Mouse (Mus musculus) embryonic facial prominence, embryonic 12.5 days (tissue): ENCODE measurements around the gene Rtn4rl1. TPM values are rescaled to one million over a fixed set of nuclear protein-coding genes. Genes with fewer than 3 reads are reported as not detected.
"Not testable (repeated sequence)": the region's sequence is repeated elsewhere in the genome, so short reads cannot be mapped to it uniquely, and the experiment has no call there.

Experiments
- ATAC-seq: fragments of 200-750 bp; cut with Nextera tagmentation; 2 replicates; pipeline ENCODE4 v1.8.0; 2017; ENCODE audit not compliant: insufficient number of reproducible peaks, insufficient read depth, low FRiP score, low TSS enrichment
- H3K27ac ChIP-seq: fragments of 300-500 bp; sonication (generic); 2 replicates; pipeline ENCODE4 v1.5.1; 2016; ENCODE audit warnings: mild to moderate bottlenecking
- H3K27me3 ChIP-seq: fragments of 300-500 bp; sonication (generic); 2 replicates; pipeline ENCODE4 v1.6.1; 2016; ENCODE audit warnings: mild to moderate bottlenecking, moderate library complexity
- H3K36me3 ChIP-seq: fragments of 300-500 bp; sonication (generic); 2 replicates; pipeline ENCODE4 v1.6.1; 2016; ENCODE audit warnings: mild to moderate bottlenecking
- H3K4me1 ChIP-seq: fragments of 300-500 bp; sonication (generic); 2 replicates; pipeline ENCODE4 v1.6.1; 2016
- H3K4me2 ChIP-seq: fragments of 300-500 bp; sonication (generic); replicated peaks from 2 replicates; pipeline ENCODE4 v1.6.1; 2016; ENCODE audit warnings: mild to moderate bottlenecking, moderate library complexity
- H3K4me3 ChIP-seq: fragments of 300-500 bp; sonication (generic); 2 replicates; pipeline ENCODE4 v1.5.1; 2016; ENCODE audit warnings: mild to moderate bottlenecking
- H3K9ac ChIP-seq: fragments of 300-500 bp; sonication (generic); 2 replicates; pipeline ENCODE4 v1.6.1; 2016; ENCODE audit warnings: mild to moderate bottlenecking, moderate library complexity
- H3K9me3 ChIP-seq: fragments of 300-500 bp; sonication (generic); 2 replicates; pipeline ENCODE4 v1.6.1; 2016; ENCODE audit warnings: mild to moderate bottlenecking, moderate library complexity
- WGBS: fragments of 180-500 bp; shearing (Covaris S2); methylation state at CpG from one replicate; pipeline ENCODE4 v1.1.7; 2016; 5-methylcytosine and 5-hydroxymethylcytosine counted together
- polyA plus RNA-seq: library from polyadenylated mRNA; unstranded; fragments of >200 nt; fragmentation: Nextera tagmentation; extraction: Ambion mirVana; gene quantifications from 2 replicates; pipeline ENCODE4 v1.2.1, GENCODE M21; 2016

Gene Rtn4rl1
- polyA plus RNA-seq, 1 experiment from 2014 or later = 5.1 TPM

- peaks cover 41% of the 10 kb centered on the region for H3K4me1 ChIP-seq
These were observed 90.2 kb downstream of the Rtn4rl1 start for GRCm38 (mm10) chr11:75283784-75284183.

GRCm38 (mm10) chr11:75285893-75286467 lies 92.4 kb downstream of the Rtn4rl1 start:
- Histone ChIP-seq H3K4me2 (no peak overlapping the region), H3K36me3 (no peaks in the 10 kb centered on the region), H3K27ac (no peak overlapping the region), H3K9me3 (no peaks in the 10 kb centered on the region), H3K4me1 (peaks cover 20% of the 10 kb centered on the region), H3K27me3 (peaks cover 33% of the 10 kb centered on the region), H3K4me3 (no peak overlapping the region), H3K9ac (no peak overlapping the region)
- 36% methylated on average over 4 of the region's 4 CpGs for WGBS
- ATAC-seq = no peak

More at GRCm38 (mm10) chr11:75283784-75284183, 90.2 kb downstream of the Rtn4rl1 start:
- peaks cover 45% of the 10 kb centered on the region for H3K27me3 ChIP-seq
- H3K9me3 ChIP-seq, H3K36me3 ChIP-seq, H3K9ac ChIP-seq, H3K27ac ChIP-seq, H3K4me2 ChIP-seq, H3K4me3 ChIP-seq, ATAC-seq: not testable (repeated sequence)
- WGBS = 72% methylated on average over 3 of the region's 3 CpGs

GRCm38 (mm10) chr11:75286868-75287267 lies 93.3 kb downstream of the Rtn4rl1 start:
- Histone ChIP-seq H3K9me3 (no peaks in the 10 kb centered on the region), H3K4me2 (no peak overlapping the region), H3K4me3 (no peak overlapping the region), H3K27me3 (peaks cover 33% of the 10 kb centered on the region), H3K4me1 (peaks cover 20% of the 10 kb centered on the region), H3K27ac (no peak overlapping the region), H3K36me3 (no peaks in the 10 kb centered on the region), H3K9ac (no peak overlapping the region)
- no peak for ATAC-seq
- WGBS = 88% methylated on average over 4 of the region's 4 CpGs

- Histone ChIP-seq H3K27ac (no peak overlapping the region), H3K9ac (no peak overlapping the region), H3K4me3 (no peak overlapping the region), H3K36me3 (no peaks in the 10 kb centered on the region), H3K4me2 (no peak overlapping the region), H3K4me1 (peaks cover 9% of the 10 kb centered on the region), H3K9me3 (no peaks in the 10 kb centered on the region), H3K27me3 (peaks cover 33% of the 10 kb centered on the region)
- 60% methylated on average over 10 of the region's 10 CpGs for WGBS
- ATAC-seq = no peak; the same call in 1 of the 2 replicates
These were observed 94.4 kb downstream of the Rtn4rl1 start for GRCm38 (mm10) chr11:75287940-75288339.

GRCm38 (mm10) chr11:75288517-75288916 lies 94.9 kb downstream of the Rtn4rl1 start:
- Histone ChIP-seq H3K9ac (no peak overlapping the region), H3K9me3 (no peaks in the 10 kb centered on the region), H3K27me3 (peaks cover 33% of the 10 kb centered on the region), H3K4me2 (no peak overlapping the region), H3K4me1 (peaks cover 9% of the 10 kb centered on the region; the same call in 1 of the 2 replicates), H3K4me3 (no peak overlapping the region), H3K27ac (no peak overlapping the region), H3K36me3 (no peaks in the 10 kb centered on the region)
- 86% methylated on average over 8 of the region's 8 CpGs for WGBS
- ATAC-seq = no peak

GRCm38 (mm10) chr11:75289120-75289519 lies 95.5 kb downstream of the Rtn4rl1 start:
- no peak for ATAC-seq
- no peak overlapping the region for H3K9ac ChIP-seq
- WGBS = 61% methylated on average over 2 of the region's 2 CpGs
- no peak overlapping the region for H3K27ac ChIP-seq
- no peaks in the 10 kb centered on the region for H3K9me3 ChIP-seq
- H3K4me2 ChIP-seq = no peak overlapping the region
- no peak overlapping the region for H3K4me3 ChIP-seq
- H3K27me3 ChIP-seq = peaks cover 35% of the 10 kb centered on the region
- no peaks in the 10 kb centered on the region for H3K36me3 ChIP-seq
- H3K4me1 ChIP-seq = peaks cover 9% of the 10 kb centered on the region; the same call in 1 of the 2 replicates

- H3K27ac ChIP-seq = no peak overlapping the region
- 17% methylated on average over 6 of the region's 6 CpGs for WGBS
- peaks cover 9% of the 10 kb centered on the region; the same call in 1 of the 2 replicates for H3K4me1 ChIP-seq
- no peak overlapping the region for H3K4me3 ChIP-seq
- no peak overlapping the region for H3K9ac ChIP-seq
- H3K36me3 ChIP-seq = no peaks in the 10 kb centered on the region
- peaks cover 31% of the 10 kb centered on the region for H3K27me3 ChIP-seq
- no peak; the same call in 1 of the 2 replicates for ATAC-seq
- no peaks in the 10 kb centered on the region for H3K9me3 ChIP-seq
- H3K4me2 ChIP-seq = peak overlapping the region; percentile 29; the same call in 1 of the 2 replicates
These were observed 97.1 kb downstream of the Rtn4rl1 start for GRCm38 (mm10) chr11:75290566-75291271.

- Histone ChIP-seq H3K27ac (no peak overlapping the region), H3K4me1 (peaks cover 9% of the 10 kb centered on the region; the same call in 1 of the 2 replicates), H3K4me2 (peak overlapping the region; percentile 29; the same call in 1 of the 2 replicates), H3K27me3 (peaks cover 31% of the 10 kb centered on the region), H3K36me3 (no peaks in the 10 kb centered on the region), H3K9me3 (no peaks in the 10 kb centered on the region), H3K4me3 (no peak overlapping the region), H3K9ac (no peak overlapping the region)
- no peak for ATAC-seq
- 21% methylated on average over 25 of the region's 25 CpGs for WGBS
These were observed 98.0 kb downstream of the Rtn4rl1 start for GRCm38 (mm10) chr11:75291389-75292215.

- Histone ChIP-seq H3K27me3 (peaks cover 31% of the 10 kb centered on the region), H3K36me3 (no peaks in the 10 kb centered on the region), H3K4me1 (peaks cover 9% of the 10 kb centered on the region; the same call in 1 of the 2 replicates), H3K4me3 (no peak overlapping the region), H3K27ac (no peak overlapping the region), H3K4me2 (no peak overlapping the region), H3K9me3 (no peaks in the 10 kb centered on the region), H3K9ac (no peak overlapping the region)
- no peak for ATAC-seq
- 79% methylated on average over 7 of the region's 7 CpGs for WGBS
These were observed 98.7 kb downstream of the Rtn4rl1 start for GRCm38 (mm10) chr11:75292281-75292680.

GRCm38 (mm10) chr11:75293852-75294361 lies 100.3 kb downstream of the Rtn4rl1 start:
- no peak overlapping the region for H3K9ac ChIP-seq
- no peaks in the 10 kb centered on the region for H3K9me3 ChIP-seq
- no peak overlapping the region for H3K27ac ChIP-seq
- H3K4me2 ChIP-seq = no peak overlapping the region
- 52% methylated on average over 21 of the region's 21 CpGs for WGBS
- H3K4me1 ChIP-seq = 0 out of 2 replicates have a peak, but pooled peaks cover 14% of the 10 kb centered on the region
- no peaks in the 10 kb centered on the region for H3K36me3 ChIP-seq
- ATAC-seq = no peak
- H3K27me3 ChIP-seq = peaks cover 31% of the 10 kb centered on the region
- H3K4me3 ChIP-seq = no peak overlapping the region

- 73% methylated on average over 9 of the region's 9 CpGs for WGBS
- Histone ChIP-seq H3K27me3 (peaks cover 31% of the 10 kb centered on the region), H3K9ac (no peak overlapping the region), H3K4me3 (no peak overlapping the region), H3K27ac (no peak overlapping the region), H3K4me2 (no peak overlapping the region), H3K36me3 (peaks cover 9% of the 10 kb centered on the region), H3K9me3 (no peaks in the 10 kb centered on the region), H3K4me1 (0 out of 2 replicates have a peak, but pooled peaks cover 14% of the 10 kb centered on the region)
- ATAC-seq = no peak
These were observed 101.3 kb downstream of the Rtn4rl1 start for GRCm38 (mm10) chr11:75294862-75295261.
